Mouse (Mus musculus): ENCODE results near the gene Zfp248. TPM values are rescaled to one million over a fixed set of nuclear protein-coding genes. Genes with fewer than 3 reads are reported as not detected.

The Zfp248 gene
- polyA plus RNA-seq (2014; fragmentation: Illumina TruSeq; extraction: RNeasy Lipid Tissue Mini Kit (QIAGEN cat#74804); ENCODE audit: low read depth, low replicate concordance) = 2.5 TPM

DNA sequence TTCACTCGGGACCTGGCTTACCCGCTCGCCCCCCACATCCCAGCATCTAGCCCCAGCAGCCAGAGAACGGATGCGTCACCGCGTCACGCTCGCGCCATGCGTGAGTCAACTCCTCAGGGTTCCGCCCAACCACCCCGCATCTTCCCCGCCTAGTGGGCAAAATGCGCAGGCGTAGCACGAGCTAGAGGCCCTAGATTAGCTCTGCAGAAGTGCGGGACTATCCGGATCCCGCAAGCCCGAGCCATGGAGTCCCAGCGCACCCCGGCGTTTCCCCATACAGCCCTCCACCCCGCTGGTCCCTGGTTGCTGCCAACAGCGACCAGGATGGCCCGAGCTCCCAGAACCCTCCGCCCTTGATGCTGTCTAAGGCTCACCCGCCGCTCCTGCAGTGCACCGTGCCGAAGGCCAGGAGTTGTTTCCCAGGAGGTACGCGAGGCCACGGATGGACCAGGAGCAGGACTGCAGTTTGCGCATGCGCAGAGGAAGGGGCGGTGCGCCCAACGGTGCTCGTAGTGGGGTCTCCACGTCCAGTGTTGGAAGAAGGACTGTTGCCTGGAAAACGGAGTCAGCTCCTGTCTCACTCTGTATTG lies at the start of gene Zfp248:
Zfp248 (minus strand) TSS at position 487 of the 590 bp plus-strand sequence.

DNA sequence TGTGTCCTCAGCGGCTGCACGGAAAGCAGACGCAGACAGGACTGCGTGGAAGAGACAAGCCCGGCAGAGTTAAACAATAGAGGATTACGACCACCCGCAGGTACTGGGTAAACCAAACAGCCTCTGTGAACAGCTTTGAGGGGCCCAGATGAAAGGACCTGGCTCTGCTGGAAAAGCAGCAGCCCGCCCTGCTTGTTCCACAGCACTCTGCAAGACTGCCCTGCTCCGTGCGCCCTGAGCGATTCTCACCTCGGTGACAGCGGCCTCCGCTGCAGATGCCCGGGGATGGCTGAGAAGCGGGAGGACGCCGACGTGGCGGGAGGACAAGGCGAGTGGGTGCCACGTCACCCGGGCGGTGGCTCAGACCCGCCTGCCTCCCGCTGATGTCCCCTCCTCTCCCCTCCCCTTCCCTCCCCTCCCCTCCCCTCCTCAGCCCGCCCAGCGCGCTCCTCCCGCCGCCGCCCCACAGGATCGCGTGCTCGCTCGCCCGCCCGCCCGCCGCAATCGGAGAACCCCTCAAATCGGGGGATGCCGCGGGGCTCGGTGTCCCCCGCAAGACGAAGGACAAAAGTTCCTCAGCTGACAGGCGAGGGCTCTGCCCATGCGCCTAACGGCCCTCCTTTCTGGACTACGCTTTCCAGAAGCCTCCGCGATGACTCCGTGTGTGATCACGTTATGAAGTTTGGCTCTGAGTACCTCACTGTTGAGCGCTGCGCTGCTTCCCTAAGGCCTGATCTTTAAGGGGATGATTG lies 23.8 kb upstream of the Zfp248 start, which contains the start of gene Zfp9:
Zfp9 (minus strand) TSS at position 364 of the 752 bp plus-strand sequence.

DNA sequence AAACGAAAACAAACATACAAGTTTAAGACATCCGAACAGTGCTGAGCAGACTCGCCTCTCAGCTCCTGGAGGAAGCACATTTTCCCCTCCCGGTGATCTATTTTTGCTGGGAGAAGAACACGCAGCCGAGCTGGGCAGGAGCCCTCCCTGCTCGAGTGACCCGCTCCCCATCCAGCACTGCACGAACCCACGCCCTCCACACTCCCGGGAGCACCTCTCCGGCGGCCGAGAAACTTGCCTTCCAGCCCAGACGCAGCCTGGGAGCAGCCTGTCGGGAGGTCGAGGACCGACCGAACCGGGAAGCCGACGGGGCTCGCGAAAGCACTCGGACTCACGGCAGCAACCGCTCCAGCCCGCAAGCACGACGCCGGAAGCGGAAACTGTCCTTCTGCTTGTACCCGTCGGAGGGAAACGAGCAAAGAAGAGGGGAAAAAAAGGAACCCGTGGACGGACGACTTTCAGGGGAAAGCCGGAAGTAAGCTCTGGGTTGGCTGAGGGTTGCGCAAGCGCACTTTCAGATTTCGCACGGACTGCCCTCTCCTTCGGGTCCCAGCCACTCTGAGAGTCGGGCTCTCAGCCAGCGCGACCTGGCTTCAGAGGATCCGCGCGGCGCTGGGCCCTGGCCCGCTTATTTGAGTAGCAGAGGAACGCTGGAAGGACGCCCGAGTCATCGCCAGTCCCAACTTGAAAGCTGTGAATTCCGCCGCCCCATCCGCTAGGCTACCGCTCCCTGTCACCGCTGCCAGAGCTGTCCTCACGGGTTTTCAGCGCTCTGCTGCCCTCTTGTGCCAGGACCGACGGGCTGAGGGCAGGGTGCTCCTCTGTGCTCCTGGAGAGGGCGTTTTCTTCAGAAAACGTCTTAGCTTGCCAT lies 36.0 kb downstream of the Zfp248 start, which contains the start of gene Bms1:
Bms1 (minus strand) TSS at position 425 of the 871 bp plus-strand sequence.

Other genes starting within 250 kb of the Zfp248 start
- gene Bms1, start 36.1 kb downstream of the Zfp248 start, polyA plus RNA-seq (2014; fragmentation: Illumina TruSeq; extraction: RNeasy Lipid Tissue Mini Kit (QIAGEN cat#74804); ENCODE audit: low read depth, low replicate concordance) = 26.5 TPM
- 16.2 TPM for gene Zfp9, start 23.8 kb upstream of the Zfp248 start, polyA plus RNA-seq (2014; fragmentation: Illumina TruSeq; extraction: RNeasy Lipid Tissue Mini Kit (QIAGEN cat#74804); ENCODE audit: low read depth, low replicate concordance)
- gene Ankrd26, start 106.7 kb upstream of the Zfp248 start, polyA plus RNA-seq (2014; fragmentation: Illumina TruSeq; extraction: RNeasy Lipid Tissue Mini Kit (QIAGEN cat#74804); ENCODE audit: low read depth, low replicate concordance) = 6.8 TPM

All from sigmoid colon, adult 10 weeks (tissue).